Comparison of ENCODE assay signal across 29 mouse cellular contexts in the genomic region with DNA sequence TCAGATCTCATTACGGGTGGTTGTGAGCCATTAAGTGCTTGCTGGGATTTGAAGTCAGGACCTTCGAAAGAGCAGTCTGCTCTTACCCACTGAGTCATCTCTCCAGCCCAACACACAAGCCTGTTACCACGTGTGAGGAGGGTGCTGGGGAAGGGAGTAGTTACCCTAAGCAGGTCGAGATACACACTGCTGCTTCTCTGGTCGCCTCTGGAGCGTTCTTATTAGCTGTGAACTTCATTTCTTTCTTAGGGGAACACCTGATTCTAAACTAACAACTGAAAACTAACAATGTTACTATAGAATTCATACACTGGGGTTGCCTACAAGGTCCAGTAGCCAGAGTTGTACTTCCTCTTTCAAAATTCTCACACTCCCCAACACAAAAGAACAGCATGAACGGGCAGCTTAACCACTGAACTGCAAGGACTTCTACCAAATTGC. TPM values are rescaled to one million over a fixed set of nuclear protein-coding genes. Genes with fewer than 3 reads are reported as not detected.
DNase-seq lines count a peak whose midpoint lies in the region; ATAC-seq lines count a peak whose summit lies in the region.
"Had no signal": no experiment of that assay in that cellular context is flagged by ENCODE, and none has a peak within 500 bp of the region (broad histone marks: within the 10 kb centered on the region; RNA-seq: fewer than 3 reads in every experiment).

No protein-coding gene starts in this region.

- H3K27me3 ChIP-seq in hindbrain, embryonic 16.5 days (replicated peaks; ENCODE audit: control insufficient read depth, insufficient read depth, low read length) = no peaks in the 10 kb centered on the region
- no peaks in the 10 kb centered on the region for H3K27me3 ChIP-seq in forebrain, embryonic 14.5 days (replicated peaks; ENCODE audit: control insufficient read depth, insufficient read depth, low read length)
- H3K27me3 ChIP-seq: heart, embryonic 15.5 days; hindbrain, embryonic 12.5 days; liver, embryonic 13.5 days; midbrain, embryonic 15.5 days; neural tube, embryonic 12.5 days; Patski had no signal

- H3K9me3 ChIP-seq in hindbrain, embryonic 16.5 days (ENCODE audit: control insufficient read depth, low read length) = no peaks in the 10 kb centered on the region
- H3K9me3 ChIP-seq in forebrain, embryonic 14.5 days (replicated peaks; ENCODE audit: control insufficient read depth, low read length) = no peaks in the 10 kb centered on the region
- H3K9me3 ChIP-seq: heart, embryonic 10.5 days; heart, embryonic 15.5 days; hindbrain, embryonic 12.5 days; liver, embryonic 13.5 days; midbrain, embryonic 10.5 days; midbrain, embryonic 15.5 days; neural tube, embryonic 12.5 days had no signal

- H3K4me3 ChIP-seq in hindbrain, embryonic 16.5 days (ENCODE audit: low read length) = no peak overlapping the region
- no peak overlapping the region for H3K4me3 ChIP-seq in forebrain, embryonic 14.5 days (ENCODE audit: low read depth, low read length)
- H3K4me3 ChIP-seq: erythroblast, embryonic 14.5 days; heart, embryonic 10.5 days; heart, embryonic 15.5 days; hindbrain, embryonic 12.5 days; left cerebral cortex, adult 2 months; liver, embryonic 13.5 days; midbrain, embryonic 10.5 days; midbrain, embryonic 15.5 days; neural tube, embryonic 12.5 days had no signal

- no peak overlapping the region for H3K4me2 ChIP-seq in hindbrain, embryonic 16.5 days (ENCODE audit: low read length)
- no peak overlapping the region for H3K4me2 ChIP-seq in forebrain, embryonic 14.5 days (ENCODE audit: low read length)
- H3K4me2 ChIP-seq: heart, embryonic 15.5 days; hindbrain, embryonic 12.5 days; liver, embryonic 13.5 days; midbrain, embryonic 15.5 days; neural tube, embryonic 12.5 days had no signal

- WGBS in hindbrain, embryonic 16.5 days = 67% methylated on average over 7 of the region's 7 CpGs
- 64% methylated on average over 7 of the region's 7 CpGs for WGBS in forebrain, embryonic 14.5 days

- no peak overlapping the region for H3K9ac ChIP-seq in hindbrain, embryonic 16.5 days (ENCODE audit: low read depth, low read length)
- H3K9ac ChIP-seq in forebrain, embryonic 14.5 days (ENCODE audit: low read length) = no peak overlapping the region
- H3K9ac ChIP-seq: heart, embryonic 15.5 days; hindbrain, embryonic 12.5 days; liver, embryonic 13.5 days; midbrain, embryonic 15.5 days; neural tube, embryonic 12.5 days had no signal

- DNase-seq in 3T3-L1 (ENCODE audit: low read depth, low spot score) (peak; percentile 51), A20 (ENCODE audit: low read depth, low spot score) (peak; percentile 83)
- DNase-seq in forebrain, embryonic 14.5 days (ENCODE audit: low spot score) = no peak
- no peak for DNase-seq in right cerebral cortex, adult 18-20 months
- DNase-seq: adrenal gland, postnatal 25 days; cerebellum, adult 11-12 months; cerebellum, adult 9-11 months; gastrocnemius, postnatal 10 days; heart, adult 11 months; kidney, adult 9 months; kidney, postnatal 10 days; liver, embryonic 13.5 days; lung, adult 2 months; lung, postnatal 10 days had no signal

- no peak overlapping the region for H3K27ac ChIP-seq in hindbrain, embryonic 16.5 days (ENCODE audit: low read depth, low read length)
- no peak overlapping the region for H3K27ac ChIP-seq in forebrain, embryonic 14.5 days (ENCODE audit: low read depth, low read length)
- H3K27ac ChIP-seq: heart, embryonic 10.5 days; heart, embryonic 15.5 days; hindbrain, embryonic 12.5 days; left cerebral cortex, adult 2 months; liver, embryonic 13.5 days; macrophage; midbrain, embryonic 10.5 days; midbrain, embryonic 15.5 days; neural tube, embryonic 12.5 days had no signal

- no peaks in the 10 kb centered on the region for H3K36me3 ChIP-seq in hindbrain, embryonic 16.5 days (ENCODE audit: control insufficient read depth, insufficient read depth, low read length)
- no peaks in the 10 kb centered on the region for H3K36me3 ChIP-seq in forebrain, embryonic 14.5 days (ENCODE audit: control insufficient read depth, insufficient read depth, low read length)
- H3K36me3 ChIP-seq: heart, embryonic 10.5 days; heart, embryonic 15.5 days; liver, embryonic 13.5 days; midbrain, embryonic 10.5 days; midbrain, embryonic 15.5 days; neural tube, embryonic 12.5 days had no signal

- peak; percentile 59 for ATAC-seq in common myeloid progenitor, adult 5-6 weeks (replicated peaks; ENCODE audit: low read depth, poor library complexity, severe bottlenecking)
- ATAC-seq in monocyte, adult 5-6 weeks (replicated peaks; ENCODE audit: insufficient number of reproducible peaks, low FRiP score, low TSS enrichment, poor library complexity, severe bottlenecking) = 0 out of 2 replicates have a peak, but pooled peaks have one; percentile 18
- no peak for ATAC-seq in hindbrain, embryonic 16.5 days
- ATAC-seq in activated CD4-positive, CD25-positive, alpha-beta regulatory T cell, adult 4 months = no peak
- no peak for ATAC-seq in forebrain, embryonic 14.5 days
- ATAC-seq: intestine, postnatal 0 days; midbrain, embryonic 15.5 days; Patski had no signal

- no peaks in the 10 kb centered on the region for H3K4me1 ChIP-seq in hindbrain, embryonic 16.5 days (ENCODE audit: control insufficient read depth, insufficient read depth, low read depth, low read length)
- no peaks in the 10 kb centered on the region for H3K4me1 ChIP-seq in forebrain, embryonic 14.5 days (ENCODE audit: control insufficient read depth, insufficient read depth, low read length)
- H3K4me1 ChIP-seq: hindbrain, embryonic 12.5 days; midbrain, embryonic 10.5 days; midbrain, embryonic 15.5 days; neural tube, embryonic 12.5 days had no signal

RNA-seq across cellular contexts. Expression of gene Rabgef1, which starts 11.8 kb away (rescaled TPM):
- 32.4 and 34.3 TPM in 2 replicates for total RNA-seq in common myeloid progenitor, adult 5-6 weeks (2017)
- 41.1 to 67.6 TPM (median 53.3 TPM) in 3 replicates for total RNA-seq in monocyte, adult 5-6 weeks (2017)
- polyA plus RNA-seq in hindbrain, embryonic 16.5 days (2015; fragmentation: Nextera tagmentation; extraction: Ambion mirVana) = 40.0 and 41.7 TPM in 2 replicates
- 10 to 100 TPM; 21.4 to 32.6 TPM for polyA plus RNA-seq in activated CD4-positive, CD25-positive, alpha-beta regulatory T cell, adult 4 months (2017; shearing (Covaris generic))
- polyA plus RNA-seq in forebrain, embryonic 14.5 days (2014; fragmentation: Nextera tagmentation; extraction: Ambion mirVana) = 30.0 and 38.7 TPM in 2 replicates

RNA-seq across cellular contexts. Expression of gene Kctd7, which starts 15.1 kb away (rescaled TPM):
- total RNA-seq in common myeloid progenitor, adult 5-6 weeks (2017) = 2.3 and 9.3 TPM in 2 replicates
- 0.95 to 4.5 TPM (median 1.5 TPM) in 3 replicates for total RNA-seq in monocyte, adult 5-6 weeks (2017)
- polyA plus RNA-seq in hindbrain, embryonic 16.5 days (2015; fragmentation: Nextera tagmentation; extraction: Ambion mirVana) = 18.9 and 19.5 TPM in 2 replicates
- 1 to 10 TPM; 2.6 to 3.2 TPM for polyA plus RNA-seq in activated CD4-positive, CD25-positive, alpha-beta regulatory T cell, adult 4 months (2017; shearing (Covaris generic))
- polyA plus RNA-seq in forebrain, embryonic 14.5 days (2014; fragmentation: Nextera tagmentation; extraction: Ambion mirVana) = 10.9 and 12.4 TPM in 2 replicates

RNA-seq across cellular contexts. Expression of gene Tmem248, which starts 57.1 kb away (rescaled TPM):
- total RNA-seq in common myeloid progenitor, adult 5-6 weeks (2017) = 42.8 and 55.1 TPM in 2 replicates
- total RNA-seq in monocyte, adult 5-6 weeks (2017) = 37.6 to 41.1 TPM (median 40.2 TPM) in 3 replicates
- polyA plus RNA-seq in hindbrain, embryonic 16.5 days (2015; fragmentation: Nextera tagmentation; extraction: Ambion mirVana) = 26.0 and 26.6 TPM in 2 replicates
- polyA plus RNA-seq in activated CD4-positive, CD25-positive, alpha-beta regulatory T cell, adult 4 months (2017; shearing (Covaris generic)) = 10 to 100 TPM; 13.8 to 15.1 TPM
- 22.5 and 22.7 TPM in 2 replicates for polyA plus RNA-seq in forebrain, embryonic 14.5 days (2014; fragmentation: Nextera tagmentation; extraction: Ambion mirVana)

Comparison
In these comparisons a context has a peak if more than half of its experiments do, and no peak if none do; other contexts are left out.
1. DNase-seq: peak in 3T3-L1 (single experiment) and A20 (single experiment); none in forebrain, embryonic 14.5 days (single experiment) and right cerebral cortex, adult 18-20 months (single experiment).
2. ATAC-seq: peak in common myeloid progenitor, adult 5-6 weeks (single experiment) and monocyte, adult 5-6 weeks (single experiment); none in hindbrain, embryonic 16.5 days (single experiment), activated CD4-positive, CD25-positive, alpha-beta regulatory T cell, adult 4 months (single experiment) and forebrain, embryonic 14.5 days (single experiment).